Mouse (Mus musculus): ENCODE measurements around the gene Vps13c.
A peak's percentile ranks its signal among the peaks of the same experiment; 100 is the strongest.

Gene Vps13c

DNA sequence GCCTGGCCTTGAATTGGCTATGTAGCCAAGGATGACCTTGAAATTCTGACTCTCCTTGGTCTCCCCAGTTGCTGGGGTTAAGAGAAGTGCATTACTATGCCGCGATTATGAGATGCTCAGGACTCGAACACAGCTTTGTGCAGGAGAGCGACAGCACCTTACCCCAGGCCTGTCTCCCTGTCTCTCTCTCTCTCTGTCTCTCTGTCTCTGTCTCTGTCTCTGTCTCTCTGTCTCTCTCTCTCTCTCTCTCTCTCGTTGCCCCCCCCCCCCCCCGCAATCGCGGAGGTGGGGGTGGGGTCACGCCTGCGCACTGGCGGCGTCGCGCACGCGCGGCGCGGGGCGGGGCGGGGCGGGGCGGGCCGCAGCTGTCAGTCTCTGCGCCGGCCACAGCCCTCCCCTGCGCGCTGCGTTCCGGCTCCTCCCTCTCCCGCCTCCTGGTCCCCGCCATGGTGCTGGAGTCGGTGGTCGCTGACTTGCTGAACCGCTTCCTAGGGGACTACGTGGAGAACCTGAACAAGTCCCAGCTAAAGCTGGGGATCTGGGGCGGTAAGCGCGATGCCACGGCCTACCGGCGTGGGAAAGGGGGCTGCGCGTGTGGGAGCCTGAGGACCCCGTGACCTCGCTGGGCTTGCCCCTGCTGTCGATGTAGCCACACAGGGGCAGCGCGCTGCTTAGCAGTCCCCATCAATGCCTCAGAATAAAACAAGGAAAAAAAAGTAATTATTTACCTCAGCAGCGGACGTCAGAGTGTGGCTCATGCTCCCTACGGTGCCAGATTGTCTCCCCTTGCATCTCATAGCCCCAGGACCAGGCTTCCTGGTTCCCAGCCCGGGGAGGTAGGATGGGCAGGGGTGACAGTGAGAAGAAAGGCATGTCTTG lies at the start of gene Vps13c:
Vps13c (plus strand) TSS at position 416 of the 879 bp plus-strand sequence.
- peak; percentile 86 for DNase-seq

- DNase-seq: no peak
Measured at GRCm38 (mm10) chr9:67792405-67792804, 47.8 kb upstream of the Vps13c start.

GRCm38 (mm10) chr9:67793501-67793900 lies 46.7 kb upstream of the Vps13c start:
- DNase-seq: no peak

- DNase-seq: no peak
Measured at GRCm38 (mm10) chr9:67794216-67794615, 46.0 kb upstream of the Vps13c start.

DNA sequence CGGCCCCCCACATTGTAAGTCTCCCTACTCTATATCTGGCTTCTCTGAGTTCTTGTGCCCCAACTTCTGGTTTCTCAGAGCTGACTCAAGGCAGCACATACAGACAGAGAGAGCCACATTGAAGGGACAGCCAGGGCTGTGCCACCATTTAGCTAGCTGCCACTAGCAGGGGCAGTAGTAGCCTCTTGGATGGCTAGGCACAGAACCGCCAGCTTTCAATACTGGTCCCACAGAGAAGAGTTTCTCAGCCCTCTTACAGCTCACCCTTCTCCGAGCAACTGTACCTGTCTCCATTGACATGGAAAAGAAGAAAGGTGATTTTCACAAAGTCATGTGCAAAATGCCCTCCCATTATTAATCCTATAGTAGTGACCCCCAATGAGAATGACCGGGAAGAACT lies 45.5 kb upstream of the Vps13c start:
- DNase-seq: no peak

DNA sequence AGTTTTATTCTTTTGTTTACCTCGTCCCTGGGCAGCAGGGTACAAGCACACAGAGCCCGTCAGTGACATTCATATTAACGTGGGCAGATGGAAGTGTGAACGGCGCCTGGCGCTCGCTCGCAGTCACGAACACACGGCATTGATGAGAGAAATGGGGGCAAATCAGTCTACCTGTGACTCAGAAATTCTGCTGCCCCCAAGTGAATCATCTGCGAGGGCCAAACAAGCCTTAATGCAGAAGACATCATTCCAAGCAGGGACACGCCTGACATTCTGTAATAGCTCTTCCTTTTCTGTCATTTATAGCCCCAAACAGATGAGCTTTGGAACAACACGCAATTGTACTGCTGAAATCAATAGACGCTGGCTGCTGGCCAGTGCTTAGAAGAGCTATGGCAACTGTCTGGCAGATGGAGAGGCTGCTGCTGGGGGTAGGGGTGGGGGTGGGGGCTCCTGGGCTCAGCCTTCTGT lies 45.0 kb upstream of the Vps13c start:
- DNase-seq: peak; percentile 55

- DNase-seq: no peak
Measured at GRCm38 (mm10) chr9:67799078-67799819, 40.9 kb upstream of the Vps13c start.

DNA sequence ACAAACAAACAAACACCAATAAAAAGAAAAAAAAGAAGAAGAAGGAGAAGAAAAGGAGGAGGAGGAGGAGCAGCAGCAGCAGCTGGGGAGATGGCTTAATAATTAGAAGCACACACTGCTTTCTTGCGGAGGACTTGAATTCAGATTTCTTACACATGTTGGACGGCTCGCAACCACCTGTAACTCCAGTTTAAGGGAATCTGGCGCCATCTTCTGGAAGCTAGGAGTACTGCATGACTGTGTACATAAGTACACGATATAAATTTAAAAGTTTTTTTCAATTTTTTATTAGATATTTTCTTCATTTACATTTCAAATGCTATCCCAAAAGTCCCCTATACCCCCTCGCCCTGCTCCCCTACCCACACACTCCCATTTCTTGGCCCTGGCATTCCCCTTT lies 38.0 kb upstream of the Vps13c start:
- DNase-seq: peak; percentile 32

- DNase-seq: no peak
Measured at GRCm38 (mm10) chr9:67807000-67807399, 33.2 kb upstream of the Vps13c start.

DNA sequence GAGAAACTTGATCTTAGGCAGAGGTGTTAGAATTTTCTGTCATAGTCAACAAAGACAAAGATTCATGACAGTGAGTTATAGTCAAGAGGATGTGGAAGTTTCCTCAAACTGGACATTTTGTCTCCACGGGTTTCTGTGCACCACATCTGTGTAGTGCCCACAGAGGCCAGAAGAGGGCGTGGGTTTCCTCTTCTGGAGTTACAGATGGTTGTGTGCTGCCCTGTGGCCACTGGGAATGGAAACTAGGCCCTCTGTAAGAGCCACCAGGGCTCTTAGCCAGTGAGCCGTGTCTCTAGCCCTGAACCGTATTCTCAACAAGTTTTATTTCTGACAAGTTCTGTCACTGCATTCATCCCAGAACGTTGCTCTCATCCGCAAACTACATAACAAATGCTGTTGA lies 29.7 kb upstream of the Vps13c start:
- DNase-seq: no peak

GRCm38 (mm10) chr9:67811116-67811515 lies 29.1 kb upstream of the Vps13c start:
- no peak for DNase-seq

DNA sequence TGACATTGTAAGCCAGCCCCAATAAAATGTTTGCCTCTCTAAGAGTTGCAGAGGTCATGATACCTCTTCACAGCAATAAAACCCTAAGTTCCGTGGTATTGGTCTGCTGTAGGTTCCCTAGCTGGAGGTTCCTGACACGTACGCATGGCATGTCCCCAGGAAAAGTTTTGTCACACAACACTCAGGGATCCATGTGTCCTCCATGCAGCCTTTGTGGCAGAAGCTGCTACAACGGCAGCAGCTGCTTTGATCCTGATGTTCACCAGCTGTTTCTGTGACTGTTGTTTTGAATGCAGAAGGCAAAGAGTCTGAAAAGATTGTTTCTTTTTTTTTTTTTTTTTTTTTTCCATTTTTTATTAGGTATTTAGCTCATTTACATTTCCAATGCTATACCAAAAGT lies 27.0 kb upstream of the Vps13c start:
- no peak for DNase-seq

- DNase-seq: no peak
Measured at GRCm38 (mm10) chr9:67813665-67814337, 26.4 kb upstream of the Vps13c start.

DNA sequence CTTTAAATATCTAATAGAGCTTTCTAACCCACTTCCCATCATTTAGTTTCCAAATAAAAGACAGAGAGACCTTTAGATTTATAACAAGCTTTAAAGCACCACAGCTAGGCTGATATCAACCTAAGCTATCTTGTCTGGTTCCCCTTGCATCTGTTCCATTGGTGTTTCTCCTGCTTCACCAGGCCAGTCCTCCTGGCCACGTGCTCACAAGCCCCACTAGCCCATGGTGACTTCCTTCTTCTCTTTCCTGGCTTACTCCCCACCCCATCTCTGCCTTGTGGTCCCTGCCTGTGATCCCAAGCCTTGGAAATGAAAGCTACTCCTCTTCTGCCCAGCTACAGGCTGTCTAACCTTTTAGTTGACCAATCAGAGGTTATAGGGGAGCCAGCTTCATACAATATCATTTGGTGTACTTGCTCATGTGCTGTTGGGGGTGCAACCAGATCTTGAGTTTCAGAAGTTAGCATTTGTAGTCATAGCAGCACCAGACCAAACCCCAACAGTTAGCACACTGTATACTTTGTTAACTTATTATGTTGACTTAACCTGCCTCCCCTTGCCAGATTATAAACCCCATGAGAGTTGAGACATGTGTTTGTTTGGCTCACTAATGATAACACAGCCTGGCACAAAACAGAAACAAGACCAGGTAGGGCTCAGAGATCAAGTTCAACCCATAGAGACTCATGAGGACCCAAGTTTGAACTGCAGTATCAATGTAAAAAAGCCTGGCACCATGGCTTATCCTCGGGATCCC lies 23.8 kb upstream of the Vps13c start:
- DNase-seq: no peak

DNA sequence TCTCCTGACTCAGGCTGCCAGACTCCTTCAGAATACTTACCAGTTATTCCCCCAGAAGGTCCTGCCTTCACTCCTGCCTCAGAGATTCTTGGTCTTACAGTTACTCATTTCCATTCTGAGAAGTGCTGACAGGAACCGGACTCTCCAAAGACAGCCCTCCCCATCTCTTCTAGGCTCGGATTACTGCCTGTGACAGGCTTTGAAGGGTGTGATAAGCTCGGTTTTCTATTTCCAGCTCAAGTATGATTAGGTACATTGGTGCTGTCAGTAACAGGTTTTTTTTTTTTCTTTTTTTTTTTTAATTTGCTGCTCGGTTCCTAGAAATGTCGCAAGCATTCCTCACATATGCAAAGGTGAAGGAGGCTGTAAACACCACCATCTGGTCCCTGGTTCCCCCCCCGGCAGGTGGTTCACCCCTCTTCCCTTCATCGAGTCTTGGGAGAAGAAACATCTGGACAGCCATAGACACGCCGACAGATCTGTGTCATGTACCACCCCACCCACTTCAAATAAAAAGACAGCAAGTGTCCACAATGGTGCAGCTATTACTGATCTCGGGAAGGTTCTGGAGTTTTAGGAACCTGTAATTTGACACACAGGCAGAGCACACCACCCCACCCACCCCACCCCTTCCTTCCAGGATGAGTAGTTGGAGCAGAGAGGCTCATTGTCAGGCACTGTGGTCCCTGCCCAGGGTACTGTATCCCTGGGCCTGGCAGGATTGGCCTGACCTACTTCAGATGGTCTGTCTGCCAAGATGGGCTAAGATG lies 22.1 kb upstream of the Vps13c start:
- no peak for DNase-seq

DNA sequence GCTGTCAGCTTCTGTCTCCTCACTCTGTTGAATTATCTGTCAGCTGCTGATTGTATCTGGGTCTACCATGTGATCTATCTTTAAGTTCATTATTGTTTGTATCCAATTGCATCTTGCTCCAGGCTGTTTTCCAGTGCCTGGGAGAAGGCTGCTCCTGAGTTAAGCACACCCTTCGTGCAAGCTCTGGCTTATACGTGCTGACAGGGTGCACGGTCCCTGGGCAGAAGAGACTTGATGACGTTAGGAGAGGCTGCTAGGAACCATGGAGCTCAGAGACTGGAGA lies 21.6 kb upstream of the Vps13c start:
- DNase-seq: no peak

GRCm38 (mm10) chr9:67823131-67823530 lies 17.1 kb upstream of the Vps13c start:
- DNase-seq: no peak

DNA sequence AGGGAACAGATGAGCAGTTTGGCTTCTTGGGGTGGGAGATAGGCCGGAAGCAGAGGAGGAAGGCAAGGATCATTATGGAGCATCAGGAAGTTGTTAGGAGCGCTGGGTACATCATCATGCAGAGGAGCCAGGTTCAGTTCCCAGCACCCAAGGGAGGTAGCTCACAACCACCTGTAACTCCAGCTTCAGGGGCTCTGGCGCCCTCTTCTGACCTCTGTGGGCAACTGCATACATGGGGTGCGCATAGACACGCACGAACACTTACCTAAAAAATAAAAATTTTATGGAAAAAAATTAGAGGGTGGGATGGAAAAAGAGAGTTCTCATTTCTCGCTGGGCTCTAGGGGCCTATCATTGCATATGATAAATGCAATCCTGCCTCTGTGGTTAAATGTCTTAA lies 14.7 kb upstream of the Vps13c start:
- DNase-seq: no peak

GRCm38 (mm10) chr9:67828182-67828581 lies 12.0 kb upstream of the Vps13c start:
- peak; percentile 47 for DNase-seq

- DNase-seq: peak; percentile 66
Measured at GRCm38 (mm10) chr9:67830411-67831358, 9.5 kb upstream of the Vps13c start.

Measured in right cerebral cortex, adult 18-20 months (tissue).